Mouse (Mus musculus) embryonic facial prominence, embryonic 10.5 days (tissue): ENCODE results near the gene Btbd3. TPM values are rescaled to one million over a fixed set of nuclear protein-coding genes. Genes with fewer than 3 reads are reported as not detected.
"Not testable (repeated sequence)": the region's sequence is repeated elsewhere in the genome, so short reads cannot be mapped to it uniquely, and the experiment has no call there.

Source experiments
- DNase-seq: peaks from one replicate; pipeline ENCODE4 v3.0.0-alpha.2; 2017; ENCODE audit warnings: low spot score
- H3K27ac ChIP-seq: fragments of 300-500 bp; sonication (generic); replicated peaks from 2 replicates; pipeline ENCODE4 v1.5.1; 2016; ENCODE audit warnings: mild to moderate bottlenecking
- H3K27me3 ChIP-seq: fragments of 300-500 bp; sonication (generic); replicated peaks from 2 replicates; pipeline ENCODE4 v1.6.1; 2016; ENCODE audit warnings: low read depth, mild to moderate bottlenecking; ENCODE audit not compliant: poor library complexity, severe bottlenecking
- H3K36me3 ChIP-seq: fragments of 300-500 bp; sonication (generic); replicated peaks from 2 replicates; pipeline ENCODE4 v1.6.1; 2016; ENCODE audit warnings: mild to moderate bottlenecking, moderate library complexity
- H3K4me1 ChIP-seq: fragments of 300-500 bp; sonication (generic); 2 replicates; pipeline ENCODE4 v1.6.1; 2016
- H3K4me3 ChIP-seq: fragments of 300-500 bp; sonication (generic); 2 replicates; pipeline ENCODE4 v1.5.1; 2016; ENCODE audit warnings: mild to moderate bottlenecking, moderate library complexity
- H3K9me3 ChIP-seq: fragments of 300-500 bp; sonication (generic); 2 replicates; pipeline ENCODE4 v1.6.1; 2016; ENCODE audit warnings: mild to moderate bottlenecking
- WGBS: fragments of 180-500 bp; shearing (Covaris S2); methylation state at CpG from one replicate; pipeline ENCODE4 v1.1.7; 2016; 5-methylcytosine and 5-hydroxymethylcytosine counted together
- polyA plus RNA-seq: library from polyadenylated mRNA; unstranded; fragments of >200 nt; fragmentation: Nextera tagmentation; extraction: Ambion mirVana; gene quantifications from 2 replicates; pipeline ENCODE4 v1.2.1, GENCODE M21; 2016

Gene Btbd3
- polyA plus RNA-seq, 1 experiment from 2014 or later = 18.6 TPM

DNA sequence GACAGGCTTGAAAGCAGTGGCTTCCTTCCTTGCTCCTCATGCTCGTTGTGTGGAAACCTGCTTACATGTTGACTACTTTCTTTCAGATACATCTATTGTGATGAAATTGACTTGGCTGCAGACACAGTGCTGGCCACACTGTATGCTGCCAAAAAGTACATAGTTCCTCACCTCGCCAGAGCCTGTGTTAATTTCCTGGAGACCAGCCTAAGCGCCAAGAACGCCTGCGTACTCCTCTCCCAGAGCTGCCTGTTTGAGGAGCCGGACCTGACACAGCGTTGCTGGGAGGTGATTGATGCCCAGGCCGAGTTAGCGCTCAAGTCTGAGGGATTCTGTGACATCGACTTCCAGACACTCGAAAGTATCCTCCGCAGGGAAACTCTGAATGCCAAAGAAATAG is 27.0 kb downstream of the Btbd3 start:
- no peak overlapping the region for H3K4me3 ChIP-seq
- no peaks in the 10 kb centered on the region for H3K27me3 ChIP-seq
- 95% methylated on average over 12 of the region's 12 CpGs for WGBS
- H3K9me3 ChIP-seq = no peaks in the 10 kb centered on the region
- no peak overlapping the region for H3K27ac ChIP-seq
- no peak for DNase-seq
- peaks cover 58% of the 10 kb centered on the region for H3K36me3 ChIP-seq
- H3K4me1 ChIP-seq = peaks cover 24% of the 10 kb centered on the region

DNA sequence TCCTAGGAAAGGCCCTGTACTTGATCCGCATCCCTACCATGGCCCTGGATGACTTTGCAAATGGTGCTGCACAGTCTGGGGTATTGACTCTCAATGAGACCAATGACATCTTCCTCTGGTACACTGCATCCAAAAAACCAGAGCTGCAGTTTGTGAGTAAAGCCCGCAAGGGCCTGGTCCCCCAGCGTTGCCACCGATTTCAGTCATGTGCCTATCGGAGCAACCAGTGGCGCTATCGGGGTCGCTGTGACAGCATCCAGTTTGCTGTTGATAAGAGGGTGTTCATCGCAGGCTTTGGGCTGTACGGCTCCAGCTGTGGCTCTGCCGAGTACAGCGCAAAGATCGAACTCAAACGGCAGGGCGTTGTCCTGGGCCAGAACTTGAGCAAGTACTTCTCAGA is 27.5 kb downstream of the Btbd3 start:
- Histone ChIP-seq H3K4me3 (no peak overlapping the region), H3K9me3 (no peaks in the 10 kb centered on the region), H3K4me1 (peaks cover 19% of the 10 kb centered on the region), H3K27me3 (no peaks in the 10 kb centered on the region), H3K36me3 (peaks cover 58% of the 10 kb centered on the region), H3K27ac (no peak overlapping the region)
- WGBS = 97% methylated on average over 15 of the region's 15 CpGs
- no peak for DNase-seq

DNA sequence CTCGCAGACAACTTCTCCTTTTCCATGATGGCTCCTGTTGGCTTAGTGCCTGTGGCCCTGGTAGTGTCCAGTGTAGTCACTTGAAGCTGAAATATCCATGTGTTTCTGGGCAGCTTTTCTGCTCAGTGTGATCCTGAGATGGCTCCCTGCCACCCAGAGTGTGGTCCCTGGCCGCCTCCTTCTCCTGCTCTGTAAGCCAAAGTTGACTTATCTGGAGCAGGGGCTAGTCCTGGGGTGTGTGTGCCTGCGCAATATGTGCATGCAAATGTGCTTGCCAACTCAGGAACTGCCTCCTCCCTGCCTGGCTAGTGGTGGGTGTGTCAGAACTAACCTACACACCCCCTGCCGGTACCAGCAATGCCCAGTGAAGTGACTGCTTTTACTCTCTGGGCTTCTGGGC is 29.4 kb downstream of the Btbd3 start:
- Histone ChIP-seq H3K9me3 (no peaks in the 10 kb centered on the region), H3K27ac (no peak overlapping the region), H3K4me1 (no peaks in the 10 kb centered on the region; the same call in 1 of the 2 replicates), H3K4me3 (no peak overlapping the region), H3K27me3 (no peaks in the 10 kb centered on the region), H3K36me3 (peaks cover 58% of the 10 kb centered on the region)
- WGBS = 94% methylated on average over 4 of the region's 4 CpGs
- no peak for DNase-seq

DNA sequence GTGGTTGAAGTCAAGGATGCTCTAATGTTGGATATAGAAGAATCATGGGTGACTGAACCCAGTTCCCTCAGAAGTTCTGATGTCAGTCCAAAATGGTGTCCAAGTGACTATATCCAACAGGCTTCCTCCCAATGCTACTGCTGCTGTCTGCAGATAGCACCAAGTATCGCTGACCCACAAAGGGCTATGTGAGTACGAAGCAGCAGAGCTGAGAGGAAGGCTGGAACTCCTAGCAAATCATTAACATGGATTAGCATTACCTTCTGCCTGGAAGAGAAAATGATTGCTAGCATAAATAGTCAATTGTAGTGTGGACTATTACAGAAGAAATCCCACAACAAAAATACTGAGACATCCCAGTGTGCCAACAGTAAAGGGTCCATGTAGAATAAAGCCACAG is 33.8 kb downstream of the Btbd3 start:
- WGBS = 95% methylated on average over 2 of the region's 2 CpGs
- H3K27ac ChIP-seq = no peak overlapping the region

DNA sequence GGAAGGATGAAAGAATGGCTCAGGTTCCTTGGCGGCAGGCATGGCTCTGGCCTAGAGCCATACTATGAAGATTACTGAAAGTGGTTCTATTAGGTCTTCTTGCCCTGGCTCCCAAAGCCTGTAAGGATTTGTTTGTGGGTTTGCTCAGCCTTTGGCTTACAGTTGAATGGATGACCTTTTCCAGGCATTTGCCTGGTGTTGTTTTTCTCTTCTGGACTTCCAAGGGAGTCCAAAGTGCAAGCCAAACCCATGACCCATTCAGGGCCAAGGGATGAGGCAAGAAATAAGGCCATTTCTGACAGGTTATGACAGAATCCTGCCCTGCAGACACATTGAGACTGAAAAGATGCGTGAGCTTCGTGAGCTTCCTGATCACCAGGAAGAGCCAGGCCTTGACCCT is 37.9 kb downstream of the Btbd3 start:
- 82% methylated on average over 3 of the region's 3 CpGs for WGBS
- H3K4me3 ChIP-seq = no peak overlapping the region
- H3K36me3 ChIP-seq = no peaks in the 10 kb centered on the region
- no peaks in the 10 kb centered on the region for H3K4me1 ChIP-seq
- H3K9me3 ChIP-seq = no peaks in the 10 kb centered on the region
- no peak for DNase-seq
- no peaks in the 10 kb centered on the region for H3K27me3 ChIP-seq
- no peak overlapping the region for H3K27ac ChIP-seq

More for the DNA sequence above, 33.8 kb downstream of the Btbd3 start:
- Histone ChIP-seq H3K36me3 (peaks cover 22% of the 10 kb centered on the region), H3K27me3 (no peaks in the 10 kb centered on the region), H3K9me3 (no peaks in the 10 kb centered on the region), H3K4me3 (no peak overlapping the region), H3K4me1 (no peaks in the 10 kb centered on the region)
- no peak for DNase-seq

DNA sequence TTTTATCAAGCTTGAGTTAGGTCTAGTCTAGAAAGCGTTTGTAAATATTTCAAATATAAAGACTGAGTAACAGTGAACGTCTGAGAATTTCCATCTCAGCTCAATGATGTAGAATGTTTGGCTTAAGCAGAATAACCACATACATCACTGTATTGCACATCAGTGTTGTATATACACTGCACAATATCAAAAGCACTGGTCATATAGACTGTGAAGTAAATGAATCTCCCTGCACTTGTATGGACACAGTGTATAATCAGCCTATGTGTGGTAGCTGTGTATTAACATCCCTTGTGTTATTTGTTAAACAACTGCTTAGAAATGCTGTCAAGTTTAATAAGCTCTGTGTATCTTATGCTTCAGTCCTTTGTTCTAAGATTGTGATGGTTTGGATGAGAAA is 49.9 kb downstream of the Btbd3 start:
- 89% methylated on average over 2 of the region's 2 CpGs for WGBS
- H3K27me3 ChIP-seq = no peaks in the 10 kb centered on the region
- no peak overlapping the region for H3K27ac ChIP-seq
- no peaks in the 10 kb centered on the region for H3K4me1 ChIP-seq
- DNase-seq = no peak
- no peaks in the 10 kb centered on the region for H3K36me3 ChIP-seq
- H3K9me3 ChIP-seq = no peaks in the 10 kb centered on the region
- H3K4me3 ChIP-seq = no peak overlapping the region

DNA sequence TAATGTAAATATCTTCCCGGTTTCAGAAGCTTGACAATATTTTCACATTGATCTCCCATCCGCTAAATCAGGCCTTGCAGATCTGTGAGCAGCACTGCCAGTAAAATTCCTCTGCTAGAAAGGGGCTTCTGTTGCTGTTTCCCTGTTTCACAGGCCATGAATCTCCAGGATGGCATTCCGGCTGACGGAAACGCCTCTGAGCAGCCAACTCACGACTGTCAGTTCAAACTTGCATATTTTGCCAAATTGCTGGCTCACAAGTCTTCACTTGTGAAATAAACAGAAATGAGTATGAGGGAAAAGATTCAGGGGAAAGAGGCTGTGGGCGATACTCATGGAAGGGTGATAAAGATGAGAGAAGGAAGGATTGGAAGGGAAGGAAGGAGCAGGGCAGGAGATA is 59.3 kb downstream of the Btbd3 start:
- Histone ChIP-seq H3K9me3 (no peaks in the 10 kb centered on the region), H3K27me3 (no peaks in the 10 kb centered on the region), H3K27ac (no peak overlapping the region), H3K4me3 (no peak overlapping the region), H3K36me3 (no peaks in the 10 kb centered on the region), H3K4me1 (no peaks in the 10 kb centered on the region)
- 83% methylated on average over 7 of the region's 7 CpGs for WGBS
- no peak for DNase-seq

DNA sequence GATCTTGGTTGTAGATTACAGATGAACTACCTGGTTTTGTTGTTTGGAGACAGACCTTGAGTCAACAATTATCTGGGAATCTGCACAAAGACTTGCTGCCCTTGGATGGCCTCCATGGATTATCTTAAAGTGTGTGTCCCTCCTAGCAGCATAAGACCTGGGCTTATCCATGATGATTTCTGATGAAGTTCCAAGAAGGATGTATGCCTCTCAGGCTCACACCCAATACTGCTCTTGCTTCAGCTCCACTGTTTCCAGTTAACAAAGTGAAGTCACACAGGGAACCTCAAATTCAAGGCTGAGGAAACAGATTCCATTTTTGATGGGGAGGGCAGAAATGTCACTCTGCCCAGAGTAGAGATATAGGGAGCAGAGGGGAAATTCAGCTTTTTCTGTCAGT is 64.0 kb downstream of the Btbd3 start:
- Histone ChIP-seq H3K36me3 (no peaks in the 10 kb centered on the region), H3K27me3 (no peaks in the 10 kb centered on the region), H3K27ac (no peak overlapping the region), H3K9me3 (no peaks in the 10 kb centered on the region), H3K4me3 (no peak overlapping the region), H3K4me1 (no peaks in the 10 kb centered on the region)
- no peak for DNase-seq

DNA sequence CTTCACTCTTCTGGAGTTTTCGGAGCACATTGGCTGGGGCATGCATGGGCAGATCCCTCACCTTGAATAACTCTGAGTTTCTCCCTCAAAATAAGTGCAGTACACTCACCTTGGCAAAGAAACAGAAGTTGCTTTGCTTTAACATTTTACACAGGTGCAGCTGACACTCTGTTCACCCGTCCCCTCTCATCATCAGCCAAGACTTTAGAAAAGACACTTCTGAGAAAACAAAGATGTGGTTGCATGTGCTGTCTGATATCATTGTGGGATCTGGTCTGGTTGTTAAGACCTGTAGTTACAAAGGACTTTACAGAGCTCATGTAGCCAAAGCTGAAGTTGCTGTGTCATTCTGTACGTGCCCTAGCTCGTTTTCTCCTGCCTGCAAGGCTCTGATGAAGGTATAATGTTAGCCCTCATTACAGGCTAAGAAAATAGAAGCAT is 64.7 kb downstream of the Btbd3 start:
- 84% methylated on average over 4 of the region's 4 CpGs for WGBS

DNA sequence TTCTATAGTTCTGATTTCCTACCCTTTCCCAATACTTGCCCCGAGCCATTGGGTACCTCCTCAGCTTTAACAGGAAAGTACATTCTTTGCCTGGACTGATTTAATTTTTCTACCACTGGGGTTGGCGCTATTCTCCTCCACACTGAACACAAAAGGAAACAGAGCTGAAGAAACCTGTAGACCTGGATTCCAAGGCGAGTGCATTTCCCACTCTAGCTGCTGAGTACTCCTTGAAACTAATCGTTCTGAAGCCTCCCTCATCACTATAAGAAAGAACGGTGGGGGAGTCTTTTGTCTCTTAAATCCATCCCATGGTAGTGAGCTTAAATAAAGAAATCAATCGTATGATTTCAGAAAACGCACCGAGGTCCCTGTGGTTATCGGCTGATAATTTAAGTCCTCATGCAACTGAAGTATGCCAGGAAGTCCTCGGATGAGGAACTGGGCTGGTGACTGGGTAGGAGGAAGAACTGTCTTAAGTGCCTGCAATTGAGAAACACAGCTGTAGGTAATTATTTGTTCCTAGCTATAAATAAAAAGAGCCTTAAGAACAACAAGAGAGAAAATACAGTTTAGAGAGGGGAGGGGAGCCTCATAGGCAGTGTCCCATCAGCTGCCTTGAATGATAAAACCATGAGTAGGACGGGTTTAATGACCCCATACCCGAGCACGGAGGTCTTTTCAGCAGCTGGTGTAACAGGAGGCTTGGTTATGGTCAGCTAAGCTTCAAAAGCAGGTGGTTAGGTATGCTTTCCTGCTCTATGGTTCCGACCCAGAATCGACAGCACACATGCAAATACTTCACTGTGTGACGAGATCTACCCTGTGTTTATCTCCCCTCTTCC is 66.1 kb downstream of the Btbd3 start:
- Histone ChIP-seq H3K36me3 (no peaks in the 10 kb centered on the region), H3K27me3 (no peaks in the 10 kb centered on the region), H3K4me1 (no peaks in the 10 kb centered on the region), H3K4me3 (no peak overlapping the region), H3K27ac (no peak overlapping the region), H3K9me3 (no peaks in the 10 kb centered on the region)
- WGBS = 82% methylated on average over 16 of the region's 16 CpGs
- DNase-seq = no peak

More for the DNA sequence above, 64.7 kb downstream of the Btbd3 start:
- no peak for DNase-seq
- Histone ChIP-seq H3K27ac (no peak overlapping the region), H3K4me3 (no peak overlapping the region), H3K9me3 (no peaks in the 10 kb centered on the region), H3K27me3 (no peaks in the 10 kb centered on the region), H3K36me3 (no peaks in the 10 kb centered on the region), H3K4me1 (no peaks in the 10 kb centered on the region)

DNA sequence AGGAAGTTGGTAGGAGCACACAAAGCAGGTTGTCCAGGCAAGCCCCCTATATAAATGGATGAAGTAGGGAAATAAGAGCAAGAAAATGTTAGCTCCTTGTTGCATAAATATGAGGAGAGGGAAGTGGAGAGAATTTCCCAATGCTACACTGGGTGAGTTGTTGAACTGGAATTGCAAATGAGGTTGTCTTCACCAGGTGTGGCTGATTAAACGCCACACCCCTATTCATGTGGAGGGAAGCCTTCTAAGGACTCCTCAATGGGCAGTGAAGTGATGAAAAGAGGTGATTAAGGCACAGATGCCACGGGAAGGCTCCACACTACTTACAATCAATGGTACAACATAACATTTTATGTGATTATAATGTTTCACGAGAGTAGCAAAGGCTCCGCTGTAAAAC is 70.0 kb downstream of the Btbd3 start:
- DNase-seq = no peak
- WGBS = 77% methylated on average over 4 of the region's 4 CpGs
- H3K27me3 ChIP-seq = no peaks in the 10 kb centered on the region
- H3K4me1 ChIP-seq = no peaks in the 10 kb centered on the region
- no peak overlapping the region for H3K27ac ChIP-seq
- H3K36me3 ChIP-seq = no peaks in the 10 kb centered on the region
- H3K4me3 ChIP-seq = no peak overlapping the region
- no peaks in the 10 kb centered on the region for H3K9me3 ChIP-seq

DNA sequence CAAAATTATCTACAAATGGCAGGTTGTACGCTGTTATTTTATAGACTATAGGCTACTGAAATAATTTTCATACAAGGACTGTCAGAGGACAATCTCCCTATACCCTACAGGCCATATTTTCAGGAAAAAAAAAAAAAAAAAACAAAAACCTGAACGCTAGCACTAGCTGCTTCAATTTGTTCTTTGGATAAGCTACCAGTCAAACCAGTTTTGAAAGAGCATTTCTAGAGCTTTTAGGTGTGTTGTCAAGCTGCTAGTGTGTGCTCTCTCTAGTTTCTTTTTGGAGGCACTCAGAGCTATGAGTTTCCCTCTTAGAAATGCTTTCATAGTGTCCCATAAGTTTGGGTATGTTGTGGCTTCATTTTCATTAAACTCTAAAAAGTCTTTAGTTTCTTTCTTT is 77.8 kb downstream of the Btbd3 start:
- WGBS = 87% methylated on average over 2 of the region's 2 CpGs
- not testable (repeated sequence) for H3K4me1 ChIP-seq, DNase-seq, H3K27ac ChIP-seq, H3K27me3 ChIP-seq, H3K9me3 ChIP-seq, H3K4me3 ChIP-seq, H3K36me3 ChIP-seq

DNA sequence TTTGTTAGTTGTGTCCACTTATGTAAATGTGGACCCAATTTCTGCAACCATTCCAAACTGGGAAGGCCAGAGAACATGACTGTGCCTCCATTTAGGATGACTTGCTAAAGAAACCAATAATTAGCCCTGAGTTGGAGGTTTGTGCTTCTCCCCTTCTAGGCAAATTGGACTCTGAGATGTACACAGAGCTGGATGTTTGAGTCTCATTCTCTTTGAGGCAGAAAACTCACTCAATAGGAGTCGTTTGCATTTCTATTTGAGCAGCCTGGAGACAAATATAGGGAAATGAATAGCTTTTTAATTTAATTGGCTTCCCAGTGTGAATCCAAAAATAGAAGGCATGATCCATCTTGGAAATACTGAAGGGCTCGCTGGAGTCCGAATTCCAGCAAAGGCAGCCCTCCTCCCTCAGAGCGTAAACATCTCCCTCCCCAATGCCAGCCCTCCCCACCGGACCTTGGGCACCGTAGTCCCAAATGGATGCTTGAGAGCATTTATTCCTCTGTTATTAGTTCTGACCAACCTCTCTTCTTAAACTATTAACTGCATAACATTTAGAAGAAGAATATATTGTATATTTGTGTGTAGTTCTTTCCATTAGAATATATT is 81.6 kb downstream of the Btbd3 start:
- H3K36me3 ChIP-seq = no peaks in the 10 kb centered on the region
- no peak overlapping the region for H3K27ac ChIP-seq
- H3K4me1 ChIP-seq = no peaks in the 10 kb centered on the region
- no peak for DNase-seq
- H3K9me3 ChIP-seq = no peaks in the 10 kb centered on the region
- WGBS = 68% methylated on average over 6 of the region's 6 CpGs
- H3K4me3 ChIP-seq = no peak overlapping the region
- no peaks in the 10 kb centered on the region for H3K27me3 ChIP-seq
